ENCODE assay signal across 31 mouse cellular contexts in genomic region chr2:159145980-159146379, GRCm38 (mm10).
"Had no signal": no experiment of that assay in that cellular context is flagged by ENCODE, and none has a peak within 500 bp of the region (broad histone marks: within the 10 kb centered on the region; RNA-seq: fewer than 3 reads in every experiment).

No protein-coding gene starts in this region.

- H3K4me2 ChIP-seq: limb, embryonic 12.5 days; limb, embryonic 13.5 days; limb, embryonic 15.5 days; liver, embryonic 11.5 days; liver, embryonic 12.5 days; liver, embryonic 13.5 days; liver, embryonic 15.5 days; lung, embryonic 14.5 days; lung, embryonic 15.5 days; midbrain, embryonic 11.5 days; midbrain, embryonic 12.5 days; midbrain, embryonic 13.5 days; midbrain, embryonic 15.5 days had no signal

- H3K9me3 ChIP-seq: limb, embryonic 10.5 days; limb, embryonic 12.5 days; limb, embryonic 13.5 days; limb, embryonic 15.5 days; liver, embryonic 12.5 days; liver, embryonic 13.5 days; liver, embryonic 15.5 days; lung, embryonic 15.5 days; midbrain, embryonic 10.5 days; midbrain, embryonic 12.5 days; midbrain, embryonic 13.5 days; midbrain, embryonic 15.5 days had no signal

- H3K4me3 ChIP-seq: limb, embryonic 10.5 days; limb, embryonic 12.5 days; limb, embryonic 13.5 days; limb, embryonic 15.5 days; liver, embryonic 12.5 days; liver, embryonic 13.5 days; liver, embryonic 15.5 days; lung, embryonic 15.5 days; megakaryocyte, embryonic 14.5 days; midbrain, embryonic 10.5 days; midbrain, embryonic 12.5 days; midbrain, embryonic 13.5 days; midbrain, embryonic 15.5 days; myocyte had no signal

- H3K27me3 ChIP-seq: limb, embryonic 12.5 days; limb, embryonic 13.5 days; limb, embryonic 15.5 days; liver, embryonic 12.5 days; liver, embryonic 13.5 days; liver, embryonic 15.5 days; lung, embryonic 15.5 days; megakaryocyte, embryonic 14.5 days; midbrain, embryonic 12.5 days; midbrain, embryonic 13.5 days; midbrain, embryonic 15.5 days had no signal

- H3K9ac ChIP-seq: limb, embryonic 12.5 days; limb, embryonic 13.5 days; limb, embryonic 15.5 days; liver, embryonic 12.5 days; liver, embryonic 13.5 days; liver, embryonic 14.5 days; liver, embryonic 15.5 days; liver, postnatal 0 days; lung, embryonic 14.5 days; lung, embryonic 15.5 days; midbrain, embryonic 12.5 days; midbrain, embryonic 13.5 days; midbrain, embryonic 15.5 days had no signal

- H3K27ac ChIP-seq: limb, embryonic 10.5 days; limb, embryonic 12.5 days; limb, embryonic 13.5 days; limb, embryonic 15.5 days; liver, embryonic 12.5 days; liver, embryonic 13.5 days; liver, embryonic 14.5 days; liver, embryonic 15.5 days; lung, embryonic 15.5 days; macrophage; midbrain, embryonic 10.5 days; midbrain, embryonic 12.5 days; midbrain, embryonic 13.5 days; midbrain, embryonic 15.5 days had no signal

- H3K36me3 ChIP-seq: limb, embryonic 10.5 days; limb, embryonic 12.5 days; limb, embryonic 13.5 days; limb, embryonic 15.5 days; liver, embryonic 12.5 days; liver, embryonic 13.5 days; liver, embryonic 15.5 days; lung, embryonic 15.5 days; midbrain, embryonic 10.5 days; midbrain, embryonic 12.5 days; midbrain, embryonic 13.5 days; midbrain, embryonic 15.5 days had no signal

- ATAC-seq: liver, embryonic 12.5 days; liver, postnatal 0 days; lung, postnatal 0 days; midbrain, embryonic 13.5 days; midbrain, embryonic 15.5 days; midbrain, embryonic 16.5 days had no signal

- DNase-seq: left cerebral cortex, postnatal 4 days; liver; liver, embryonic 13.5 days; liver, postnatal 0 days; lung, adult 18-20 months; lung, adult 2 months; lung, embryonic 14.5 days; lung, postnatal 10 days; lung, postnatal 14 days; lung, postnatal 36 days; lung, postnatal 4 days; midbrain, embryonic 14.5 days had no signal

- H3K4me1 ChIP-seq: limb, embryonic 10.5 days; limb, embryonic 12.5 days; limb, embryonic 13.5 days; limb, embryonic 15.5 days; liver, embryonic 12.5 days; liver, embryonic 13.5 days; liver, embryonic 15.5 days; lung, embryonic 15.5 days; megakaryocyte, embryonic 14.5 days; midbrain, embryonic 10.5 days; midbrain, embryonic 12.5 days; midbrain, embryonic 13.5 days; midbrain, embryonic 15.5 days had no signal
